Mouse (Mus musculus): ENCODE data around the gene Sdccag8. TPM values are rescaled to one million over a fixed set of nuclear protein-coding genes. Genes with fewer than 3 reads are reported as not detected.
A peak's percentile ranks its signal among the peaks of the same experiment; 100 is the strongest.
"Not testable (repeated sequence)": the region's sequence is repeated elsewhere in the genome, so short reads cannot be mapped to it uniquely, and the experiment has no call there.

Gene Sdccag8
- total RNA-seq, 2 experiments from 2014 or later = 11.9 to 13.4 TPM

DNA sequence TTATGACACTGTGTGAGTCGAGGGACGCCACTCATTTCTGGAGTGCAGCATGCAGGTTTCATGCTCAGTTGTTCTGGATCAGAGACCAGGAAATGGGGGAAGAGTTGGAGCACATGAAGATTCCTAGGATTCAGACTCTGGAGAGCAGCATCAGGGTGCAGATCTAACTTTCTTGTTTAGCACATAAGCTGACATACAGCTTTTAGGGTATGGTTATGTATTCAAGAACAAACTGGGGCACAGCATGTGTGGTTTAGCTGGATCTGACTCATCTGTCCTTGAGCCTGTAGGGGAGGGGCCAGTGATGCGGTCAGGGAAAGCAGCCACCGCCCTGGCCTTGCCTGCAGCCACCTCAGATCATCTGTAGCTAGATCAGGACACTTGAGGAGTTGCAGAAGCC lies 12.9 kb downstream of the Sdccag8 start:
- intact Hi-C loops (cut with DNase I) = no loop called here
- no peak for DNase-seq

DNA sequence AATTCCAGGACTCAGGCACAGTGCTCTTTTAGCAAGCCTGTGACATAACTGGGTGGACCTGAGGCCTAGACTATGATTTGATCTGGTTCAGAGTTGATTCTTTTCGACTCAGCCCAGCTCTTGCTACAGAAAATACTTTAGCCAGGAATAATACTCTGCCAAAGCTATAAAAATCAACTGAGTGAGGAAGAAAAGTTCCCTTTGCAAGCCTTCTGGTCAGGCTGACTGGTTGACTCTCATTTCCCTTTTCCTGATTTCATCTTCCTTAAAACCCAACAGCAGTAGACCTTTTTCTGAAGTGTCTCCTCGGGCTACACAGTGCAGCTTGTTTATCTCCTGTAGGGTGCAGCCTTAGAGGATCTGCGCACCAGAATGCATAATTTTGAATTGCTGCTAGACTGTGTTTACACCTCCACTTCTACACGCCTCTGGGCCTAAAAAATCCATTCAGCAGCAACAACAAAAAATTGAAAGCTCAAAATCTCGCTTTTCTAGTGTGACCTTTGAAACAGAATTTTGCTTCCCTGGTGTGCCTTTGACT lies 13.6 kb downstream of the Sdccag8 start:
- no peak for DNase-seq

GRCm38 (mm10) chr1:176828666-176829065 lies 14.2 kb downstream of the Sdccag8 start:
- intact Hi-C loops (cut with DNase I) = no loop called here
- DNase-seq = no peak

More for the DNA sequence above, 13.6 kb downstream of the Sdccag8 start:
- intact Hi-C loops (cut with DNase I) = no loop called here

GRCm38 (mm10) chr1:176832071-176832470 lies 17.6 kb downstream of the Sdccag8 start:
- DNase-seq = no peak
- intact Hi-C loops (cut with DNase I) = no loop called here

DNA sequence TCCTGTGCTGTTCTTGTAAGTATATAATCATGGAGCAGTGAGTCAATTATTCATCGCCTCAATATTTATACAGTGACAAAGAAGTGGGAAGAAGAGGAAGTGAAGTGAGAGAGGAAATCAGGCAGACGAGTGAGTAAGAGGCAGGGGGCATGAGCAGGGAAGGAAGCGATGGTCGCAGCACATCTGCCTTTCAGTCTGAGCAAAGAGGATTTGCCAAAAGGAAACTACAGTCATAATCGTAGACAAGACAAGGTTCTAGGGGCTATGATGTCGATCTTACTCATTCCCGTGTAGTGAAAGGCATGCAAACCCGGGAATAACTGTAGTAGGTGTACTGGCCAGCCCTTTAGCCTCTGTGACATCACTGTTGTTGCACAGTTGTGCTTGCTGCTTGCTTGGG lies 18.1 kb downstream of the Sdccag8 start:
- intact Hi-C loops (cut with DNase I) = no loop called here
- no peak for DNase-seq

DNA sequence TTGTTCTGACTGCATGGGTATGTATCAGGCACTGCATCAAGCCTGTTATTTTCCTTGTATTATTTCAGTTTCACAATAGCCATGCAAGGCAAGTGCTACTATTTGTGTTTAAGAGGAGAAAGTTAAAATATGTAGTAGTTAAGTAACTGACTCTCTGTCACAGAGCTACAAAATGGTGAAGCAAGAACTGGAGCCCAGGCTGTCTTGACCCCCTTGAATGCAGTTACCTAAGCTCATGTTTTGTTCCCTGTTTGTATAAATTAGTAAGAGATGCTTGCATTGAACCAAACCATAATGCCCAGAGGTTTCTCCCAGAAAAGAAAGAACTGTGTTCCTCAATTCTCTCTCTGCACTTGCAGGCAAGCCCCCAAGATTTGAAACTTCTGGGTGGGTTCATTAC lies 18.8 kb downstream of the Sdccag8 start:
- intact Hi-C loops (cut with DNase I) = no loop called here
- DNase-seq = no peak

DNA sequence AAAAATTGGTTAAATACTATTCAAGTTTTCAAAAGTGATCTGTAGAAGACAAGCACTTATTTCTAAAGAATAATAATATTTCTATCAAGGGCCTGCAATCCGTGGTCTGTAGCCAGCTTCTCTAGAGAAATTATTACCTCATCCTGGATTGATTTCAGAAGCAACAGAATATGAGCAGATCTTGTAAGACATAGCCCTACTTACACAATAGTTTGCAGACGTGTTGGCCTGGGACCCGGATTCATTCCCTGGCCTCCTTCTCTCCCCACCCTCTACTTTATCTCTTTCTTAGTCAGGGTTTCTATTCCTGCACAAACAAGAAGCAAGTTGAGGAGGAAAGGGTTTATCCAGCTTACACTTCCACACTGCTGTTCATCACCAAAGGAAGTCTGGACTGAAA lies 19.5 kb downstream of the Sdccag8 start:
- intact Hi-C loops (cut with DNase I) = no loop called here

DNA sequence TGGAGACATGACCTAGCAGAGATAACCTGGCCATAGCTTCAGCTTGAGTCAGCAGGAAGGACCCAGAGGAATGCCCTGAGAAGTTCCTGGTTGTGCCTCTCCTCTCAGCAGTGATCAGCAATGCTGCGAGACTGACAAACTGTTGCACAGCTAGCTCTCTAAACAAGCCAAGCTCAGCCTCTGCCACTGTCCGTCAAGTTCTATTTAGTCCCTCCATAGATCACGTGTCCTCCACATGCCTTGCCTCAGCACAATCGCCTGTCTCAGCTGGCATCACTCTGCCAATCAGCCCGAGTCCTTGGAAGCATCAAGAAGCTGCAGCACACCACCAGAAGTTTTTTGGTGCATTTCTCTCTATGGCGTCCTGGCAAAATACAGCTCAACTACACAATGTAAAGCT lies 20.4 kb downstream of the Sdccag8 start:
- intact Hi-C loops (cut with DNase I) = no loop called here
- DNase-seq = no peak

More for the DNA sequence above, 19.5 kb downstream of the Sdccag8 start:
- DNase-seq = no peak

GRCm38 (mm10) chr1:176835501-176836294 lies 21.2 kb downstream of the Sdccag8 start:
- DNase-seq = no peak
- intact Hi-C loops (cut with DNase I) = no loop called here

DNA sequence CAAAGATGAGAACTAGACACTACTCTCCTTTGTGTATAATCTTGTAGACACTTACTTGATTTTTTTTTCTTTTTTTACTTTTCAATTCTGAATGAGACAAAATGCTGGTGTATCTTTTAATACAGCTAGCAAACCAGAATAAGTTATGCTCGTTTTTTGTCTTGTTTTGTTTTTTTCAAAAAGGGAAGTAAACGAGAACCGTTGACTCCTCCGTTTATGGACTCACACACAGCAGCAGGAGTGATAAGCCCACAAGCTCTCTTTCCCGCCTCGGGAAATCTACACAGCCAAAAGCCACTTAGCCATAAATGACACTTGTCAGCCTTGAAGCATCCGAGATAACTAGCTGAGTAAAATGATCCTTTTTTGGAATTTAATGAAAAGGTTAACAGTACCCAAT lies 22.1 kb downstream of the Sdccag8 start:
- intact Hi-C loops (cut with DNase I); DNase-seq: not testable (repeated sequence)

DNA sequence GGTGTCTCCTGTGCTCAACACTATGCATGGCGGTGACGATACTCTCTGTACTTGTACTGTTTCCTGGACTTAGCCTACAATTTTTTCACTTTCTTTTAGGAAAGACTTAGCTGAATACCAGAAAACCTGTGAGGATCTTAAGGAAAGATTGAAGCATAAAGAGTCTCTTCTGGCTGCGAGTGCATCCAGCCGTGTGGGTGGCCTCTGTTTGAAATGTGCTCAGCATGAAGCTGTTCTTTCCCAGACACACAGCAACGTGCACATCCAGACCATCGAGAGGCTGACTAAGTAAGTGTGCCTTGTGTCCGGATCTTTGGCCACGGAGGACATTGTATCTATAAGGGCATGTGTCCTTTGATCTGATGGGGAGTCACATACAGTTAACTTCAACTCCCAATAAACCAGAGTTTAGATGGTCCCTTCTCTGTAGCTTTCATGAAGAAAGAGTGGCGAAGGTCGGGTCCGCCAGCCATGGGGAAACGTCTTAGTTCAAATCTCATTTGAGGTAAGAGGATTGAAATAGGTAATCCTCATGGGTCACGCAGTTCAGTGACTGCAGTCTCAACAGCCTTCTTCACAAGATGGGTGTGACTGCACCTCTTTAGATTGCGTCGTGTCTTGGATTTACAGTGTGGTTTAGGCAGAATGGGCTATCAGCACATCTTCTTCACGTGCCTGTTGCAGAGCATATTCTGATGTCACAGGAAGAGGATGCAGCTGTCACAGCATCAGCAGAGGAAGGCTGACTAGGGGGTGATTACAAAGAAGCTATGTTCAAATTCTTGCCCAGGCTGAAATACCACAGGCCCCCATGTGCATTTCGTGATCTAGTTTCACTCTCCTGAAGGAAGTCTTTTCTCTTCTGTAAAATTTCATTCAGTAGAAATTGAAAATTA lies 30.9 kb downstream of the Sdccag8 start:
- intact Hi-C loops (cut with DNase I) = no loop called here
- no peak for DNase-seq

DNA sequence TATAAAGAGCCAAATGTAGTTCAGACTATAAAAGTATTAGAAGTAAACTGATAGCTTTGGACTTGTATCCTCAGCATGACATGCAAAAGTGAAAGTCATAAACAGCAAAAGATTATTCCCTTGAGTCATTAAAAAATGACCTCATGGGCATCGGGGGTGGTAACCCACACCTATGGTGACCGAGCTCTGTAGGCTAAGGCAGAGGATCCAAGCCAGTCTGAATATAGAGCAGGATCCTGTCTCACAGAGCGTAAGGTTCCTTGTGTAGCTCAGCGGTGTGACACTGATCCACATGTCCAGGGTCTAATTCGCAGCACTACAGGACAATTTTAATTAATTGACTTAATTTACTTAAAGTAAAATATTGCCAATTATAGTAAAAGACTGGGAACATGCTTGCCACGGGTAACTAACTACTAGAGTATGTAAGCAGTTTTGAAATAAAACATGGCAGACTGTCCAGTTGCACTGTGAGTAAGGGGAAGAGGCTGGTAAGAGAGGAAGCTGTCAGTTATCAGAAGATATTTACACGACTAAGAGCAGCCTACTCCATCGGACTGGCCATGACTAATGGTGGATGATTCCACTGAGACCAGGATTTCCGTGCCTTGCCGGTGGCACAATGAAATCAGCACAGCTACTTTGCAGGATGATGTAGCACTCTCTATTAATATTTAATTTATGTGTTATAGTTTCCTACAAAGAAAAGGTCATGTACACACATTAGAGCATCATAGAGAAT lies 32.8 kb downstream of the Sdccag8 start:
- intact Hi-C loops (cut with DNase I) = no loop called here
- DNase-seq = no peak

- intact Hi-C loops (cut with DNase I) = no loop called here
Observed at GRCm38 (mm10) chr1:176848613-176849290, 34.3 kb downstream of the Sdccag8 start.

GRCm38 (mm10) chr1:176849377-176849776 lies 34.9 kb downstream of the Sdccag8 start:
- no peak for DNase-seq
- intact Hi-C loops (cut with DNase I) = no loop called here

More at GRCm38 (mm10) chr1:176848613-176849290, 34.3 kb downstream of the Sdccag8 start:
- no peak for DNase-seq

DNA sequence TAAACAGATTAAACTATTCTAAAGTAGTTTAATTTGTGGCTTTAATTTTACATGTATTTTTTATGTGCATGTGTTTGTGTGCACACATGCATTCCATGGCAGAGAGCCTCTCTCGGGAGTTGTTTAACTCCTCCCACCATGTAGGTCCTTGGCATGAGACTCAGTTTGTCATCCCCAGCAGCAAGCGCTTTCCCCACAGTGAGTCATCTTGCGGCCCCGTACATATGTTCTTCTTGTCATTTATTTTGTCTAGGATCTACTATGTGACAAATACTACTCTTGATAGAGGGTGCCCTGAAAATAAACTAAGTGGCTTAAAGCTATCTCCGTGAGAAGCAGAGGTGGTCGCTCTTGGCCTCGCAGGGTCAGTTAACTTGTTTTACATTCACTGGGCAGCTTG lies 36.9 kb downstream of the Sdccag8 start:
- no peak for DNase-seq
- intact Hi-C loops (cut with DNase I) = no loop called here

- intact Hi-C loops (cut with DNase I) = no loop called here
- no peak for DNase-seq
Observed at GRCm38 (mm10) chr1:176852813-176853590, 38.5 kb downstream of the Sdccag8 start.

DNA sequence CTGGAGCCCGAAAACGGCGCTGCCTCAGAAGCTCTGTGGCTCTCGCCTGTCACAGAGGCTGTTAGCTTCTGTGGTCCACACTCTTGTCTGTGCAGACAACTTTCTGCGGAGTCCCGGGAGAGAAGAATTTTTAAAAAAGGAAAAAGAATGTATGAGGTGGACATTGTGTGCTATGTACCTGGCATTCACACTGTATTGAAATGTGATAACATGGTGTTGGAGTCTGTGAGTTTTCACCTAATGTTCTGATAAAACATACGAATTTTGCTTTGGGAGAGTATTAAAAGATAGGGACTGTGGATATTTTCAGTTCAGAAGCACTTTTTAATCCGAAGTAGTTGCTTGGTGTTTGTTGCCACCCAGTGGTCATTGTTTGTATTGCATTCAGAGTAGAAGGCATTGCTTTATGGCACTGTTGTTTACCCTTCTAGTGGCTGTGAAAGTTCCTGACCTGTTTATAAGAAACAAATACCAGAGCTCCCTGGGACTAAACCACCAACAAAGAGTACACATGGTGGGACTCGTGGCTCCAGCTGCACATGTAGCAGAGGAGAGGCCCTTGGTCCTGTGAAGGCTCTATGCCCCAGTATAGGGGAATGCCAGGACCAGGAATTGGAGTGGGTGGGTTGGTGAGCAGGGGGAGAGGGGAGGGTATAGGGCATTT lies 47.7 kb downstream of the Sdccag8 start:
- intact Hi-C loops (cut with DNase I) = loop anchor here (2.0 to 10.0 kb wide), 2 partner anchors 147 to 925 kb away; no protein-coding TSS in a partner anchor
- DNase-seq = peak; percentile 57

GRCm38 (mm10) chr1:176870501-176870900 lies 56.0 kb downstream of the Sdccag8 start:
- intact Hi-C loops (cut with DNase I) = no loop called here
- no peak for DNase-seq

- DNase-seq = no peak
- intact Hi-C loops (cut with DNase I) = no loop called here
Observed at GRCm38 (mm10) chr1:176871975-176872374, 57.5 kb downstream of the Sdccag8 start.

Data from left cerebral cortex, postnatal 4 days (tissue).